Mouse (Mus musculus) heart, postnatal 36 days (tissue): ENCODE measurements at regions not wholly inside any gene's neighbourhood (a gene's known extent, or its start where the extent isn't known, plus 50 kb on each side); places are given as distances from the start of the nearest gene placed in this dataset.

ENCODE experiments used
- DNase-seq, 2 experiments: peaks; one replicate each; pipeline ENCODE4 v3.0.0; 2021 to 2022
- intact Hi-C: fragments of 180-260 bp; cut with DNase I; formaldehyde crosslinking; loops from one replicate; pipeline ENCODE4 v1.15.1; 2025

DNA sequence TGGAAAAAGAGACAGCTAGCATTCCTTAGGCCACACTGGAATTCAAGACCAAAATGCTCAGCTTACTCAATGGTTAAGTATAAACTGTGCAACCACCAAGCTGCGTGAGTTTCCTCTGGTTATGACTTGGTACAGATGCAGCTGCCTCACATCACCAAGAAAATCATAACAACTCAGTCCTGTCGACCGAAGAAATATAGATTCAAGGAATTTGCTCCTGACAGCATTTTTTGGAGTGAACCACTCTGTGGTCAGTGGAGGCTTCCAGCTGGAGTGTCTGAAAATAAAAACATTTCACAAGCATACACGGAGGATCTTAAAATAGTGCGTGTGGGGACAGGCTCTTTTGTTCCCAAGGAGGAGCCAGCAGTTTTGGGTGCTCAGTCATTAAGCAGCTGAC lies 253.8 kb downstream of the Bckdhb start:
- intact Hi-C loops, result no loop called here
- DNase-seq, result peak in 1 of 2 experiments; percentile 6

DNA sequence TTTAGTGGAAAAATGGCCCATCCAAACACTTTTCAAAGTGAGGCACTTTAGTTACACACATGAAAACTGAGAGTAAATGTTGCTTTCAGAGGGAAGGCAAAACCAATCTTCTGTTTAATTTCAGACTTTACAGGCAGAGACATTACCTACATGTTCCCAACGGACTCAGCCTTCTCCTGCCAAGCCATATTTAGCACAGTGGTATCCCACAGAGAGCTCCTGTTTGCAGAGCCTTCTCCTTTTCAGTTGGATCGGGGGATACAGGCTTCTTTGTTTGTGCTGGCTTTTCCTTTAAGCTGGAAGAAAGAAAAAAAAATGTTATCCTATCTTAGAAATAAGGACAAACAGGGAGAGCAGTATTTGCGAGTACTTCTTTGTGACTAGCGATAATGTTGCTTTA lies 254.3 kb downstream of the Bckdhb start:
- intact Hi-C loops, result no loop called here
- DNase-seq, result no peak

DNA sequence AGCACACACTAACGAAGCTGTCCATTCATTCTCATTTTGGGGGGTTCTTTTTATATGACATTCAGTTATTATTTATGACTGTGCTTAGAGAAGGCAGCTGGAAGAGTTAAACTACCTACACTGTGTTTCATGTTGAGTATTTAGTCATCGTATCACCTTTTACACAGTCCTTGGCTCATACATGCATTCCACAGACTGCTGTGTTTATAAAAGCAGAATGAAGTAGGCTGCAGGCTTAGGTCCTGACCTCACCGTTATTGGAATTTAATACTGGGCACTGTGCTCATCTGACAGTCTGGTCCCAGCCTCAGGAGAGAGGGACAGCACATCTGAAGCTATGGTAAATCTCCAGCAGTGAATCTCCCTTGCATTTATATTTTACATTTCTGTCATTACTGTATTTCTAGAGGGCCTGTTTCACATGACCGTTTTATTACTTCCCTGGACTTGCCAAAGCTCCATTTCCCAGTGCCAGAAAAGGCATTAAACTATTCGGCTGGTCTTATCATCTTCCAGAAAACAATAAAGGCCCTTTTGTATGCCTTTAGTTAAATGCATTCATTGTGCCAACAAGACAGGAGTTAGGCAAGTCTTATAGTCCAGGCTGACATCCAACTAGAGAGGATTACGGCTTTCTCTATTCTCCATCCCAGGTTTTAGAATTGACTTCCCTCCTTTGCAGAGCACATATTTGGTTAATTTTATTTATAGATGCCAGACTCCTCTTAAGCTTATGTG lies 258.9 kb downstream of the Bckdhb start:
- intact Hi-C loops, result no loop called here
- no peak for DNase-seq

DNA sequence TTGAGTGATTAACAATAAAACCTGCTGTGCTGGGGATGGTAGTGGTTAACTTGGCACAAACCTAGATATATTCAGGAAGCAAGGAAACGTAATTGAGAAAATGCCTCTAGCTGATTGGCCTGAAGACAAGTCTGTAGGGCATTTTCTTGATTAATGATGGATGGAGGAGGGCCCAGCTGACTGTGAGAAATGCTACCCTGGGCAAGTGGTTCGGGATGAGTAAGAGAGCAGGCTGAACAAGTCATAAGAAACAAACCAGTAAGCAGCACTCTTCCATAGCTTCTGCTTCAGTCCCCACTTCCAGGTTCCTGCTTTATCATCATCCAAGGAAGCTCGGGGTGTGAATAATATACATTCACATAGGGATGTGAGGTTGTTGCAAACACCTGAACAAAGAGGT lies 262.6 kb downstream of the Bckdhb start:
- intact Hi-C loops, result no loop called here

DNA sequence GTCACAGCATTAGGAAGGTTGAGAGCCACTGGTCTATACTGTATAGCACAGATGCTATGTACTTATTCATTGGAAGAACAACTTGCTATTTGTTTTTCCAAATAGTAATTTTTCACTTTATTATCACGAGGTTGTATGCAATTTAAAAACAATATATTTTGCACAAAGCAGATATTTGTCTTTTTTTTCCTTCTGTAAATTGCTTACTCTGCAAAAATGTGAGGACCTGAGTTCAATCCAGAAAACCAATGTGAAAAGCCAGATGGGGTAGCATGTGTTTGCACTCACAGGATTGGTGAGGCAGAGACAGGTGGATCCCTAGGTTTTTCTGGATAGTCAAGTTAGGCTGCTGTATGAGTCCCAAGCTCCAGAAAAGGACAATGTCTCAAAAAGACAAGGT lies 268.5 kb downstream of the Bckdhb start:
- intact Hi-C loops, result no loop called here

More for the DNA sequence above, 262.6 kb downstream of the Bckdhb start:
- DNase-seq, result no peak

DNA sequence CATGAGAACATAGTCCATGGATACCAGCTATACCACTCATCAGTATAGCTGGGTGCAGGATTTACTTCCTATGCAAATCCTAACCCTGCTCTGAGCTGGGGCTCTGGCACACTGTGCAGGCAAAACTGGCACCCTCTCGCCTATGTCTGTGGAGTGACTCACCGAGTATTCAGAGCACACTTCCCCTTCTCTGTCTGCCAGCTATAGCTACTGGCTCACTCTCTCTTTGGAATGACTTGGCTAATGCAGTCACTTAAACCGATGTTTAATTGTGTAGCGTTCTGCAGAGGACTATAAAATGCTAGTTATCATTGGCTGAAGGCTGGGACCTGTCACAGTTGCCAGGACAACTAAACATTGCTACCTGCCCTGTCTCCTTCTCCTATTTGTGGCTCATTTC lies 269.8 kb downstream of the Bckdhb start:
- intact Hi-C loops, result no loop called here
- no peak for DNase-seq

More for the DNA sequence above, 268.5 kb downstream of the Bckdhb start:
- DNase-seq, result no peak

DNA sequence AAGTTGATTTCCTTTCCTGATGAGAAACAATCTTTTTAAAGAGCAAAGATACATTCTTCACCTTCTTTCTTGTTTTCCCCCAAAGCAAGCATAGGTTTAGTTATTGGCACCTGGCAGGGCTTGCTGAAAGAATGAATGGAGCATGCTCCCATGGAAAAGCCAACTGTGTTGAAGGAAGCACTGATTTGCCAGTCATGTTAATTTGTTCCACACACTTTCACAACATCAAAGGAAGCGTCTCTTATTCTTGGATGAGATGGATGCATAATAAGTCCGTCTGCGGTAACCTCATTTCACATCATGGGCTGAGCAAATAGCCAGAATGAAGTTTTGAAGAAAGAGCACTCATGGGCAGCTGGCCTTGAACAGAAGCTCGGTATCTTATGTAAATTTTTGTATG lies 270.4 kb downstream of the Bckdhb start:
- intact Hi-C loops, result no loop called here
- DNase-seq, result no peak

DNA sequence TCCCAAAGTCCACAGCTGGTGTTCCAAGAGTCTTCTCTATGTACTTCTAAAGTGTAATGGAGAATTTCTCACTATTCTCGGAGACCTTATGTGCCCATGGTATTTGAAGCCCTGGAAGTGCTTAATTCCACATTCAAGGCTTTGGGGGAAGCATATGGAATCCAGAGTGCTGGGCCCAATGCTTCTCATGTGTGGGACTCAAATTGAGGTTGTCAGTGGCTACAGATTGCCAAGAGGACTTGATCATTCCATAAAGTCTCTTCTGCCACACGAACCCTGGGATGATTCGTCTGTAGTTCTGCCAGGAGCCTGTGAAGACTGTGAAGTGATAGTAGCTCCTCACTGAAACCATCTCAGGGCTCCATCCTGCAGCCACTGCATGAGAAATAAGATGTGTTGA lies 275.3 kb downstream of the Bckdhb start:
- no peak for DNase-seq
- intact Hi-C loops, result no loop called here

DNA sequence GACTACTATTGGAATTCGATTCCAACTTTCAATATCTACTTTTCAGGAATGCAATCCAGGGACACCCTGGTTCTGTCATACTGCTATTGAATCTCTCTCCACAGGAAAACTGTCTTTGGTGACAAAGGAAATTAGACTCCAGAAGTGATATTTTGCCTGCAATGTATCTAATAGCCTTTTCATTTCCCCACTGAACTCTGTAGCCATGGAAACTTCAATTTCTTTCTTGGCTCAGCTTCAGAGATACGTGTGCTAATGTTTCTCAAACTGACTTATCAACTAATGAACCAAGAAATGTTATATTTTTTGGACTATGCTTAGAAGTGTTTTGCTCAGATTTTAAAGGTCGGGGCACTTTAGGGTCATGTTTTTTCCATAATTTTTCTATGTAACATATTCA lies 279.1 kb downstream of the Bckdhb start:
- intact Hi-C loops, result no loop called here
- DNase-seq, result no peak

DNA sequence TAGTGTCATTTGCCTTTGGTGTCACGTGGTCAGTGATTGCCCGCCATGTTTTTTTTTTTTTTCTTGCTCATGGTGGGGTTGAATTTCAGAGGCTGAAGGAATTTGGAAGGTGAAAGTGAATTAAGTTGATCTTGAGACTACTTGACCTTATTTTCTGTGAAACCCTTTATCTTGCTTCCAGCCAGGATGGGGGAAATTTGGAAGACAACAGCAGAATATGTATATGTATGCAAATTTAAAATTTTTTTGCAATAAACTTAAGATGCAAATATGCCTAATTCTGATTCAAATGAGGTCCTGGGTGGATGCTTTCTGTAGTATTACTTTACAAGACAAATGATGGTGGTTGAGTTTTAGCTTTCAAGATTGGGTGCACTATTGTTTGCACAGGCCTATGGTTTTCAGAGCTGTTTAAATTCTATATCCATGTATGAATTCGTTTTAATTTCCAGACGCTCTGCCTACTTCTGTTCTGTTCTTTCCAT lies 315.6 kb downstream of the Bckdhb start:
- no peak for DNase-seq
- intact Hi-C loops, result loop anchor here (10.0 kb wide), 1 partner anchor 216 kb away; no protein-coding TSS in a partner anchor

DNA sequence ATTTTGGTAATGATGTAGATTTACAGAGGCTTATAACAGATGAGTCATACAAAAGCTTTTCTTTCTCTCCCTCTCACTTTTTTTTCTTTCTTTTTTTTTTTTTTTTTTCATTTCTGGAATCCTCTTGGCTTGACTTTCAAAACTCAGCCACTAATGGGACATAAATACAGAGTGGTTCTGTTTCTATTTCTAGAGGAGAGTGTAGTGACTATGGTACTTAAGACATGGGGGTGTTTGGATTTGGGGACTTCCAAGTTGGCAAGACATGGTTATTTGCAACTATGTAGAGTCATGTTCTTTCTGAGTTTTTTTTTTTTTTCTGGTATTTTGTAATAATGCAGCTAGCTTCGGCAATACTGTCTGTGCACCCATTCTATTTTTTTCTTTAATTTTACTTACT lies 324.8 kb downstream of the Bckdhb start:
- DNase-seq, result no peak

DNA sequence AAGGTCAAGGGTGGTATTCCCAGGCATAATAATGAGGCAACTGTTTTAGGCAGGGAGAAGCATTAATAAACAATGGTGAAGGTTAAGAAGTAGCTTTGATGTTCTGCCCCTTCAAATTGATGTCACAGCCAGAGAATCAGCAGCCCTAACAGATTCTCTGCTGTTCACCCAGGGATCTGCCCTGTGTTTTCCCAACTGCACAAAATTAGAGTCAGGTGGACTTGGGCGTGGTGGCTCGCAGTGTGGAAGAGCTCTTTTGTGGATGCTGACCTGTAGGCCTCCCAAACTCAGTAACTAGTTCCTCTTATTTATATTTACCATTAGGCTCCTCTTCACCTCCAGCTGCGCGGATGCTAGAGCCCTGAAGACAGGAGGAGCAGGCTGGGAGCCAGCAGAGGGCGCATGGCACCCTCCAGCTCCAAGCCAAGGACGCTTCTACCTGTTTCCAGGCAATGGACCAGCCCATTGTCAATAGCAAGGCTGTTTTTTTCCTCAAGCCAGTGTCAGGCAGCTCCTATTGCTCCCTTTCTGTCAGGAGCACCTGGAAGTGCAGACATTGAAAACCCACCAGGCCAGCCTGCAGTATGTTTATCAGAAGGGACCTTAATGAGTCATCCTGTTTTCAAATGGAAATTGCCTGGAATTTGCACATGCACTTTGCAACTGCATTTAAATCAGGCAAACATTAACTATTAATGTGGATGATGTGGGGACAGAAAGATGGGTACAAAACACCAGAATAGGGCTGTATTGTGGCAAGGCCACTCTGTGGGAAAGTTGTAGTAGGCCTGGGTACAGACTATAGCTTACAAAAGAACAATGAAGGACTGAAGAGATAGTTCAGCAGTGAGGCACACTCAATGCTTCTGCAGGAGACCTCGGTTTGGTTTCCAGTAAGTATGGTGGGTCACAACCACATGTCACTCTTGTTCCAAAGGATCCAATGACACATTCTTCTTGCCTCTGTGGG lies 328.4 kb downstream of the Bckdhb start:
- DNase-seq, result peak; percentile 17 to 19
- intact Hi-C loops, result loop anchor here (1.0 to 5.0 kb wide), 2 partner anchors 296 to 1075 kb away; no protein-coding TSS in a partner anchor

More for the DNA sequence above, 324.8 kb downstream of the Bckdhb start:
- intact Hi-C loops, result loop anchor here (5.0 to 10.0 kb wide), 2 partner anchors 225 to 292 kb away; no protein-coding TSS in a partner anchor

DNA sequence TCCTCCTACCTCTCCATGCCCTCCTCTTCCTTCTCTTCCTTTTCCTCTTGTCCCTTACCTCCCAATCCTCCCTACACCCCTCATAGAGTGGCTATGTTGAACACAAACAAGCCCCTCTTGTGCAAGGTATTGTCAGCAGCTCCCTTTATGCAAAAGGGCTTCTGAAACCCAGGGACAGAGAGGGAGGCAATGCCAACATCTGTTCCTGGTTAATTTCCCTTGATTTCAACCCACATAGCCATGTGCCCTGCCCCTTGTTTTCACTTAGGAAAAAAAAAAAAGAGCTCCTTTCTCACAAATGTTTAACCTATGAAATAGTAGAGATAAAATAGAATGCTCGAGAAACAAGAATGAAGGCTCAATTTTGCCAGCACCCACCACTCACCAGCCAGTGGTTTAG lies 333.5 kb downstream of the Bckdhb start:
- intact Hi-C loops, result no loop called here
- no peak for DNase-seq

DNA sequence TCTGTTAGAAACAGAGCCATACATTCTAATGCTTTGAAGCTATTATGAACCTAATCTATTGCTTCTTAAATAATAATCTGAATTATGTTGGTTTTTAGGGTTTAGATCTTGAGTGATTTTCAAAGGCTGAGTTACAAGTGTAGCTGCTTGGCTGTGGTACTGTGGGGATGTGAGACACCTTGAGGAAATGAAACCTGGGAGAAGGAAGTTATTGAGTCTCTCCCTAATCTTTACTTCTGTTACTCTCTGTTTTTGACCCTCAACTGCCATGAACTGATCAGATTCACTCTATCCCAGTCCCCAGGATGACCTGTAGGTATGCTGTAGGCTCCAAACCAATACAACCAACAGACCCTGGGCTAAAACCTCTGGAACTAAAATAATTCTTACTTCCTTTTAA lies 334.8 kb downstream of the Bckdhb start:
- DNase-seq, result no peak
- intact Hi-C loops, result no loop called here

DNA sequence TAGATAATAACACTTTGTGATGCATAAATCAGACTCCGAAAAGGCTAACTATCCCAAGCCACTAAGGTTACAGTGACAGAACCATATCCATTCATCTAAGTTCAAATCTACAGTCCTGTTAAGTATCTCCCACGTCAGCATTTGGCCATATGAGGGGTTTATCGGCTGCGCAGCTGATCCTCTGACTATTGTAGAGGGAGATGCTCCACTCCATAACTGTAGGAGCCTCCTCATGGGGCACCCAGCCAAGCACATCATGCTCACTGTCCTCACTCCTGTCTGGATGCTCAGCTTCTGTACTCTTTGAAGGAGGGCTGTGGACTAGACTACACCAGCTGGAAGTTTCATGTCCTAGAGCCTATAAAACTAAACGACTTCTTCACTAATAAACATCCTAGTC lies 337.2 kb downstream of the Bckdhb start:
- DNase-seq, result no peak

DNA sequence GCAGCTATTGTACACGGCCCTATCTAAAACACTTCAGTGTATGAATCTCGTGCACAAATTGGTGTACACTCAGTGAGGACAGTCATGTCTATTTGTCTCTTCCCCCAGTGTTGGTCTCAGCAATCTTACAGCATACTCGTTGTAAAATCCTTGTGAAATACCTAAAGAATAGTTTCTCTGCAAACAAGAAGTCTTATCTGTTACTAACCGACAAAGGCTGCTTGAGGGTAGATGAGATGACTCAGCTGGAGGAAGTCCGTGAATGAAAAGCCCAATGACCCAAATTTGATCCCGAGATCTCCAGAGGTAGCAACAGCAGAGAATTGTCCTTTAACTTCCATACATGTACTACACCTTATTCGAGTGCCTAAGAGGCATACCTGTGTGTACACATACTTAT lies 342.0 kb downstream of the Bckdhb start:
- no peak for DNase-seq
- intact Hi-C loops, result no loop called here

More for the DNA sequence above, 337.2 kb downstream of the Bckdhb start:
- intact Hi-C loops, result no loop called here

DNA sequence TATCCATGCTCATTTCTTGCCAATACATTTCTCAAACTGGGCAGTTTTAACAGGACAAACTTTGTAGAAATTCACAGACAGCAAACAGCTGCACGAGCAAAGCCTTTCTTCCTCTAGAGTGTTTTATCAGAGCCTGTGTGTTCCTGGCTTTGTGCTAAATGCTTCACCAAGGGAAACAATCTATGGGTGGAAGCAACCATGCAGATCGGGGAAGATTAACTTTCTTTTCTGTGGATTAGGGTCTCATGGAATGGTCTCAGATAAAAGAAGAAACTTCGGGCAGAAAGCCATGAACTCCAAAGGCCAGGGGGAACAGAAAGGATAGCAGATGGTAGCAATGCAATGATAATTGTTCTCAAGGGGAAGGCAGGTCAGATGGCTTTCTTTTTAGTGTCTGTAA lies 349.7 kb downstream of the Bckdhb start:
- no peak for DNase-seq
- intact Hi-C loops, result no loop called here

DNA sequence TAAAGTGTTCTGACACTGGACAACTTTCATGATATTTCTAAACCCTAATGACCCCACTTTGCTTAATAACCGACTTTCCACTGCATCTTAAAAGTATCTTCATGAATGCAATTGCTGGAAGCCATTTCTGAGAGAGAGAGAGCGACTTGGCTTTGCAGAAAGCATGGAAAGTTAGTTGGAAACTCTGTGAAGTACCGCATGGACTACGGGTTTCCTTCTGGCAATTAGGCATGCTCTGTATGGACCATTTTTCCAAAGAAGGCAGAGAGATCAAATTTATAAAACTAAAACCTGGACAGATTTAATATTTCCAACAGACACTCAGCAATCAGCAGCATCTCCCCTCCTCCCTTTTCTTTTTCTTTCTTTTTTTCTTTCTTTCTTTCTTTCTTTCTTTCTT lies 353.4 kb downstream of the Bckdhb start:
- intact Hi-C loops, result no loop called here
- DNase-seq, result no peak

DNA sequence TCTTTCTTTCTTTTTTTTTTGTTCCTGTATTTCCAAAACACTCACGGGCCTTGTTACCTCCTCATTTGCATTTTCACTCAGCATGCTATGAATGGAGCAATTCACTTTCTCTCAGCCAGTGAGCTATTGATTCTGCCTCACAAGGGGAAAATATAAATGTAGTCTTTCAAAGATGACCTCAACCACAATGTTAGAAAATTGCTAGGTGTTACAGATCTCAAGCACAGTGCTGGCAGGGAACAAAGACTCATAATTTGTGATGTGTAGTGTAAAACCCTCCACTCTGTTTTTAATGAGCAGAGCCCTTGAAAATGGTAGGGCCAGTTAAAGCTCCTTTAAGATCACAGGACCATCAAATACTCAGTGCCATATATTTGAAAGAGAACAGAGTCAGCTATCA lies 353.8 kb downstream of the Bckdhb start:
- DNase-seq, result no peak
- intact Hi-C loops, result no loop called here

DNA sequence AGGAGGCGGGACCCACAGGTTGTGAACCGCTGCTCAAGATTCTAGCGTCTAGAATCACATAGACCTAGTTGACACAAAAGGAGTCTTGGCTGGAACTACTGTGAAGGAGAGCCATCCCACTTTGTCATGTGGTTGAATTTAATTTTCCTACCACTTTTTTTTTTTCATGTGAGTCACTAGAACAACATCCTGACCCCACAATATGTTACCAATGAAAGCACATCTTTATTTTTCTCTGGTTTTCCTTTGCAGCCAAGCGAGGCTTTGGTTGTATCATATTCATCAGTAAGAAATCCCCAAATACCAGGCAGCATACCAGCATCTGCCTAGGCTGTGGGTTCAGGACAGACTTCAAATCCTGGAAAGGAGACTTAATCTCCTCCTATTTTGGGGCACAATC lies 356.0 kb downstream of the Bckdhb start:
- intact Hi-C loops, result no loop called here
- DNase-seq, result no peak

DNA sequence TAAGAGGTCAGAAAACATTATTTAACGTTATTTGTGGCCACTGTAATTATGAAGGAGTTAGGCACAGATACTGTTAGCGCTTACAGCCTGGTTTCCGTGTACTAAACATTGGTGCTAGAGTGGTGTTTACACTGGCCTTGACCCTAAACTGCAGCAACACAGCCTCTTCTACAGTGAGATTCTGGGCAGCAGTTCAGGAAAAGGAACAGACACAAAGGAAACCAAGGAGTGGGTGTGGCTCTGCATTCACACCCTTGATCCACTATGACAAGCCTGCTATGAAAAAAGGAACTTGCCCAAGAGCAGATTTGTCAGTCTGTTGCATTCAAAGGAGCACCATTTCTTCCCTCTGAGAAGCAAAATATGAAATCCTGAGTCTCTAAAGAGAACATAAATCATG lies 356.7 kb downstream of the Bckdhb start:
- DNase-seq, result peak in 1 of 2 experiments; percentile 3

More for the DNA sequence above, 356.7 kb downstream of the Bckdhb start:
- intact Hi-C loops, result no loop called here
